Mouse (Mus musculus) E14TG2a.4 (cell line): ENCODE measurements around the gene Lpar1.

Experiments used
- CTCF ChIP-seq: conservative IDR thresholded peaks from 2 replicates; pipeline ENCODE4 v1.5.1; 2014; ENCODE audit warnings: low read length
- POU5F1 ChIP-seq: IDR thresholded peaks from 2 replicates; pipeline ENCODE4 v1.6.1; 2014; ENCODE audit warnings: low read length, borderline replicate concordance

- TF ChIP-seq CTCF, result no peak
- TF ChIP-seq POU5F1, result no peak
Observed at GRCm38 (mm10) chr4:58557001-58557400, 3.3 kb upstream of the Lpar1 start.
